Mouse (Mus musculus) testis, adult 2 months (tissue): ENCODE data around the gene Nmrk1.

ENCODE experiments used
- CTCF ChIP-seq: fragments of 200-500 bp; IDR thresholded peaks from 2 replicates; pipeline ENCODE4 v1.5.1; 2012; ENCODE audit warnings: low read depth, mild to moderate bottlenecking, inconsistent platforms, low read length, moderate library complexity; ENCODE audit not compliant: control insufficient read depth, insufficient read depth, insufficient replicate concordance
- POLR2A ChIP-seq: fragments of 200-500 bp; IDR thresholded peaks from 2 replicates; pipeline ENCODE4 v1.6.1; 2012; ENCODE audit warnings: low read depth, mild to moderate bottlenecking, inconsistent platforms, low read length, moderate library complexity; ENCODE audit not compliant: control insufficient read depth

DNA sequence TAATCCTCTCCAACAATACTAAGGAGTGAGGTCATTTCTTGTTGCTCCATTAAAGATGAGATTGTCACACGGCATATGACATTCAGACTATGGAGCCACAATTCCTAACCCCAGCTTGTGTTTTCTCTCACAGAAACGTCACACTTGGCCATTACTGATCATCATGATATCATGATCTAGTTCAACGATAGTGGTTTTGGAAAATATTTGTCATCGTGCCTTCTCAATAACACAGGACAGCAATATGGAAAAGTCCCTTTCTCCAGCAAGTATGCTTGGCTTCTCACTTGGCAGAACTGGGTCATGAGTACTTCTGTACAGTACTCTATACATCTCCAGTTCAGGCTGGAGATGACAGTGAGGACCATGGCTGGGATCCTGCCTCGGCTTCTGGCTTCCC is 32.1 kb upstream of the Nmrk1 start:
- TF ChIP-seq CTCF (no peak), POLR2A (no peak)
